Mouse (Mus musculus) liver, embryonic 12.5 days (tissue): ENCODE results near the gene Sowahb. TPM values are rescaled to one million over a fixed set of nuclear protein-coding genes. Genes with fewer than 3 reads are reported as not detected.

ENCODE experiments used
- ATAC-seq: fragments of 200-750 bp; cut with Nextera tagmentation; 2 replicates; pipeline ENCODE4 v1.8.0; 2017; ENCODE audit warnings: moderate number of reproducible peaks, mild to moderate bottlenecking, moderate library complexity
- H3K27ac ChIP-seq: fragments of 300-500 bp; sonication (generic); 2 replicates; pipeline ENCODE4 v1.5.1; 2016; ENCODE audit warnings: mild to moderate bottlenecking
- H3K27me3 ChIP-seq: fragments of 300-500 bp; sonication (generic); replicated peaks from 2 replicates; pipeline ENCODE4 v1.6.1; 2016; ENCODE audit warnings: mild to moderate bottlenecking, moderate library complexity
- H3K36me3 ChIP-seq: fragments of 300-500 bp; sonication (generic); 2 replicates; pipeline ENCODE4 v1.6.1; 2016; ENCODE audit warnings: mild to moderate bottlenecking, moderate library complexity
- H3K4me1 ChIP-seq: fragments of 300-500 bp; sonication (generic); 2 replicates; pipeline ENCODE4 v1.6.1; 2016
- H3K4me2 ChIP-seq: fragments of 300-500 bp; sonication (generic); 2 replicates; pipeline ENCODE4 v1.6.1; 2016; ENCODE audit warnings: mild to moderate bottlenecking, moderate library complexity
- H3K4me3 ChIP-seq: fragments of 300-500 bp; sonication (generic); 2 replicates; pipeline ENCODE4 v1.5.1; 2016; ENCODE audit warnings: mild to moderate bottlenecking, moderate library complexity
- H3K9ac ChIP-seq: fragments of 300-500 bp; sonication (generic); 2 replicates; pipeline ENCODE4 v1.6.1; 2016; ENCODE audit warnings: mild to moderate bottlenecking, moderate library complexity
- H3K9me3 ChIP-seq: fragments of 300-500 bp; sonication (generic); replicated peaks from 2 replicates; pipeline ENCODE4 v1.6.1; 2016; ENCODE audit warnings: mild to moderate bottlenecking, moderate library complexity
- WGBS: fragments of 180-500 bp; shearing (Covaris S2); methylation state at CpG from one replicate; pipeline ENCODE4 v1.1.7; 2016; ENCODE audit not compliant: insufficient replicate concordance; 5-methylcytosine and 5-hydroxymethylcytosine counted together
- polyA plus RNA-seq: library from polyadenylated mRNA; unstranded; fragments of >200 nt; fragmentation: Nextera tagmentation; extraction: Ambion mirVana; gene quantifications from 2 replicates; pipeline ENCODE4 v1.2.1, GENCODE M21; 2016

The Sowahb gene
- polyA plus RNA-seq, 1 experiment from 2014 or later: 0.36 TPM

DNA sequence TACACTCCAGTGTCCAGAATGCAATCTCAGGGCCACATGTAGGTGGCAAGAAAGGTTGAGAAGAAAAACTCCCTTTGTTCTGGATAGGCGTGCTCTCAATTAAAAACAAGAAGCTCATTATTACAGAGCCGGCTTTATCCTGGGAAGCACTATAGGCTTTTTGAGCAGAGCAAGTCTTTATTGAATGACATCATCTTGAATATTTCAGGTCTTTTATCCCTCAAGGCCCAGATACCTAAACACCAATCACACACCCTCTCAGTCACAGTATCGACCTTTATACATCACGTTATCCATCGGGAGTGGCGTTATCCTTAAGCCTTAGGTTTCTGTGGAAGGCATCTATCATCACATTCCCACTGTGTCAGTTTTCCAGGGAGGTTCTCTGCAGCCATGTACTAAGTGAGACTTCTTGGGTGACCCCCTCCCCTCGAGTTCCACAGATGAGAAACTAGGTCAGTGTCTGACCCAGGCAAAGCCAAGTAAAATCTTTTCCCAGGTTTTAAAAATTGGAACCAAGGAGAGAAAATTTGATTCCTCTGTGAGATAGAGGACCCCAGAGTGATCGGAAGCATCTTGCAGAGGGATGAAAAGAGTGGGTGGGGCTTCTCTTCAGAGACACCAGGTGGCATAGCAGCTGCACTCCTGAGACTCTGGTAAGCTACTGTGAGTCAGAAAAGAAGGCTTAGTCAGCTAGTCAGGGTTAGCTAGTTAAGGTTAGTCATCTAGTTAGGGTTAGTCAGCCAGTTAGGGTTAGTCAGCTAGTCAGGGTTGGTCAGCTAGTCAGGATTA is 9.0 kb upstream of the Sowahb start:
- ATAC-seq: no peak
- 59% methylated on average over 8 of the region's 8 CpGs for WGBS
- no peaks in the 10 kb centered on the region for H3K4me1 ChIP-seq

DNA sequence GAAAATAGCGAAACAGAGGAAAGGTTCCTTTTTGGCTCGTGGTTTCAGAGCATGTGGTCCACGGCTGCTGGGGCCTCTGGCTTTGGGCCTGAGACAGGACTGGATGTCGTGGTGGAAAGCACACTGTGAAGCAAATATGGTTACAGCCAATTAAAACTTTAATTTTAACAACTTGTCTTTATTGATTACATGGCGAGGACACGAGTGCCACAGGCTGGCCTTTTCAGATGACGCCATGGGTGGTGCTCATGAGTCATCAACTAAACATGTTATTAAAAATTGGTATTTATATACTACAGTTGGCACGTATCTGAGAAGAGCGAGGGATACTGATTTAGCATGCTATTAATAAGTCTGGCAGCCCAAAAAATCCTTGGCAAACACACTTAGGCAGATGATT is 7.1 kb upstream of the Sowahb start:
- 66% methylated on average over 9 of the region's 9 CpGs for WGBS

More for the DNA sequence above, 9.0 kb upstream of the Sowahb start:
- H3K9me3 ChIP-seq: no peaks in the 10 kb centered on the region
- peaks cover 14% of the 10 kb centered on the region for H3K27me3 ChIP-seq
- no peak overlapping the region for H3K4me2 ChIP-seq
- H3K4me3 ChIP-seq: no peak overlapping the region
- H3K36me3 ChIP-seq: no peaks in the 10 kb centered on the region
- no peak overlapping the region for H3K27ac ChIP-seq
- H3K9ac ChIP-seq: no peak overlapping the region

DNA sequence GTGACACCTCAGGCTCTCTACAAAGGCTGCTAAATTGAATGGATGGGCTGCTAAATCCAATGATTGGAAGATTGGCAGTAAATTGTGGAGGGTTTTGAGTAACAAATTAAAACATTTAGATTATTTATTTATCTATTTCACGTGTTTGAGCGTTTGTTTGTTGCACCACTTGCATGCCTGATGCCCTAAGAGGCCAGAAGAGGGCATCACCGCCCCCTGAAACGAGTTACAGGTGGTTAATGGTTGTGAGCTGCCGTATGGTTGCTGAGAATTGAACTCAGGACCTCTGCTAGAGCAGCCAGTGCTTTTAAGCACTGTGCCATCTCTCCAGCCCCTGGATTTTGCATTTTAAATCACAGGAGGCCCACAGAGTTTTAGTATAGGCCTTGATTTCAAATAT is 6.2 kb upstream of the Sowahb start:
- H3K4me3 ChIP-seq: no peak overlapping the region
- H3K27ac ChIP-seq: no peak overlapping the region
- H3K27me3 ChIP-seq: peaks cover 34% of the 10 kb centered on the region
- WGBS: 32% methylated on average over 5 of the region's 5 CpGs
- H3K9me3 ChIP-seq: no peaks in the 10 kb centered on the region
- H3K36me3 ChIP-seq: no peaks in the 10 kb centered on the region
- ATAC-seq: no peak
- H3K4me2 ChIP-seq: no peak overlapping the region
- no peaks in the 10 kb centered on the region for H3K4me1 ChIP-seq
- no peak overlapping the region for H3K9ac ChIP-seq

More for the DNA sequence above, 7.1 kb upstream of the Sowahb start:
- no peak for ATAC-seq
- H3K4me1 ChIP-seq: no peaks in the 10 kb centered on the region
- no peak overlapping the region for H3K9ac ChIP-seq
- H3K4me3 ChIP-seq: no peak overlapping the region
- no peaks in the 10 kb centered on the region for H3K9me3 ChIP-seq
- H3K4me2 ChIP-seq: no peak overlapping the region
- H3K27ac ChIP-seq: no peak overlapping the region
- peaks cover 25% of the 10 kb centered on the region for H3K27me3 ChIP-seq
- H3K36me3 ChIP-seq: no peaks in the 10 kb centered on the region

DNA sequence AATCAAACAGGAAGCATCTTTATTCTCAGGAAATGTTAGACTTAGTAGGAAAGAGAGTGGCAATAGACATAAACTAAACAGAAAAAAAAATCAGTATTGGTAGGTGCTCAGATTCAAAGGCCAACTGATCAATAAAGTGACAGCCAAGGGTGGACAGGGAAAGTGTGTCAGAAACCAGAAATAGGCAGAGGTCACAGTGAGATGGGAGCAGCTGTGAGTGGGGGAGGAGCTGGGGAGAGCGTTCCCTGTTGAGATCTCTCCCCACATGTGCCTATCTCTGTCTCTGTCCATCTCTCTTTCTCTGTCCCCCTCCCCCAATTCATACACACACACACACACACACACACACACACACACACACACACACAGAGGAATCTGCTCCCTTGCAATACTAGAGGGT is 5.1 kb upstream of the Sowahb start:
- Histone ChIP-seq H3K4me3 (no peak overlapping the region), H3K9me3 (no peaks in the 10 kb centered on the region), H3K27ac (no peak overlapping the region), H3K4me2 (no peak overlapping the region), H3K9ac (no peak overlapping the region), H3K4me1 (0 out of 2 replicates have a peak, but pooled peaks cover 3% of the 10 kb centered on the region), H3K36me3 (no peaks in the 10 kb centered on the region), H3K27me3 (peaks cover 45% of the 10 kb centered on the region)
- ATAC-seq: no peak
- WGBS: 22% methylated on average over 1 of the region's 1 CpGs

DNA sequence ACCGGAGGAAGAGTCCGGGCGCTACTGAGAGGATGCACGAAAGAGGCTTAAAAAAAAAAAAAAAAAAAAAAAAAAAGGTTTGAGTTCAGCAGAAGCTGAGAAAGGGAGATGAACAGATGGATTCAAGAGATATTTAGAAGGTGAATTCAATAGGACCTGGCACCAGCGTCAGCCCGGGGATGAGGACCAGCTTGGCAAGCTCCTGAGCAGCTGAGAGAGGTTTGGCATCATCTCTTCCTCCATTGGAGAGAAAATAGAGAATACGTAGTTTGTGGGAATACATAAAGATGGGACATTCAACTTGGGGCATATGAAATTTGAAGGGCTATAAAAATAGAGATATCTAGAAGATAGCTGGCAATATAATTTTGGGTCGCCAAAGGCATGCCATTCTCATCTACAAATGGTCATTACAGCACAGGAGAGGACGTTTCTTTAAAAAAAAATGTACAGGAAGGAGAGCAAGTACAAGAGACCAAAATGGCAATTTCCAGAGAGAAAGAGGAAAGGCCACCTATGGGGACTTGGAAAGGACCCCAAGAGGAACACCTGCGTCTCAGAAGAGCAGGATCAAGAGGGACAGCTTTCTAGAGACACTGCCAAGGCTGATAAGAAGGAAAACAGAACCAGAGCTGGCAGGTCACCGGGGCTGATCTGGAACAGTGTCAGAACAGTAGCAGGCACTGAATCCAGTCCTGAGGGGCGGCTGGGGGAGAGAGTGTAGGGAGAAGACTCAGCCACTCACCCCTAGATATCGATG is 3.8 kb upstream of the Sowahb start:
- H3K4me1 ChIP-seq: peaks cover 12% of the 10 kb centered on the region; the same call in 1 of the 2 replicates
- no peak overlapping the region for H3K4me3 ChIP-seq
- ATAC-seq: no peak
- 49% methylated on average over 13 of the region's 13 CpGs for WGBS
- H3K36me3 ChIP-seq: no peaks in the 10 kb centered on the region
- H3K4me2 ChIP-seq: no peak overlapping the region
- no peak overlapping the region for H3K9ac ChIP-seq
- peaks cover 58% of the 10 kb centered on the region for H3K27me3 ChIP-seq
- H3K27ac ChIP-seq: no peak overlapping the region
- no peaks in the 10 kb centered on the region for H3K9me3 ChIP-seq

DNA sequence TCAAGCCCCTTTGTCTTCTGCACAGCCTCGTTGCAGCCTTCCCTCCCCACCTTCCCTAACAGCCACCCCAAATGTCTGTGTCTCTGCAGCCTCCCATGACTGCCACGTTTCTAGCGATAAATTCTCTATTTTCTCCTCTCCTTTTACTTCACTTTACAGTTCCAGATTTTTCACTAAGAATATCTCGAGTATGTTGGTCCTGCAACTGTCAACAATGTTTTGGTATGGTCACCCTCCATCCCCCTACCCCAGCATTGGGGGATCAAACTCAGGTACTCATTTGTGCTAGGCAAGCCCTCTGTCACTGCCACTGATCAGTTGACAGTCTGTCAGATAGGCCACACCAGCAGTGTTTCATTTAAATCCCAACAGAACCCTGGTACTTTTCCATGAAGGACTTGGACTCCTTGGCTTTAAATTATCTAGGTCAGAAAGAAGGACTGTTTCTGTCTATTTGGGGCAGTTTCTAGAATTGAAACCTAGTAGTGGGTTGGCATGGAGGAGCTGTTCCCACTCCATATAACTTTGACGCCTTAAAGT is 1.6 kb upstream of the Sowahb start:
- 22% methylated on average over 5 of the region's 5 CpGs for WGBS
- no peak overlapping the region for H3K4me2 ChIP-seq
- ATAC-seq: no peak

DNA sequence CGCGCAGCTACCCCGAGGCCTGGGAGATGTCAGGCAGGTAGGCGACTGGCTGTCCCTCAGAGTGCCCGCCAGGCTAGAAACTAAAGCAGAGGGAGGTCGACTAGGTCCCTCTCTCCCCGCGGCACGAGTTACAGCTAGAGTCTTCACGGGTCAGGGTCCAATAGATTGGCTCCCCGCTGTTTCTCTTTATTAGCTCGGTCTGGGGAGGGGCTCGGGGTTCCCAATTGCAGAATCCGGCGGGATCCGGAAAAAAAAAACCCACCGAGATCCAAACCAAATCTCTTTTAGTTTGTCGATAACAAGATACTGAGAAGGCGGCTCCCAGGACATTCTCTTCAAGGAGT is 521 bp upstream of the Sowahb start:
- 2% methylated on average over 19 of the region's 19 CpGs for WGBS
- H3K27me3 ChIP-seq: peaks cover 81% of the 10 kb centered on the region

More for the DNA sequence above, 1.6 kb upstream of the Sowahb start:
- Histone ChIP-seq H3K9me3 (no peaks in the 10 kb centered on the region), H3K4me3 (no peak overlapping the region), H3K9ac (no peak overlapping the region), H3K27ac (no peak overlapping the region), H3K4me1 (peaks cover 12% of the 10 kb centered on the region; the same call in 1 of the 2 replicates), H3K27me3 (peaks cover 81% of the 10 kb centered on the region), H3K36me3 (no peaks in the 10 kb centered on the region)

DNA sequence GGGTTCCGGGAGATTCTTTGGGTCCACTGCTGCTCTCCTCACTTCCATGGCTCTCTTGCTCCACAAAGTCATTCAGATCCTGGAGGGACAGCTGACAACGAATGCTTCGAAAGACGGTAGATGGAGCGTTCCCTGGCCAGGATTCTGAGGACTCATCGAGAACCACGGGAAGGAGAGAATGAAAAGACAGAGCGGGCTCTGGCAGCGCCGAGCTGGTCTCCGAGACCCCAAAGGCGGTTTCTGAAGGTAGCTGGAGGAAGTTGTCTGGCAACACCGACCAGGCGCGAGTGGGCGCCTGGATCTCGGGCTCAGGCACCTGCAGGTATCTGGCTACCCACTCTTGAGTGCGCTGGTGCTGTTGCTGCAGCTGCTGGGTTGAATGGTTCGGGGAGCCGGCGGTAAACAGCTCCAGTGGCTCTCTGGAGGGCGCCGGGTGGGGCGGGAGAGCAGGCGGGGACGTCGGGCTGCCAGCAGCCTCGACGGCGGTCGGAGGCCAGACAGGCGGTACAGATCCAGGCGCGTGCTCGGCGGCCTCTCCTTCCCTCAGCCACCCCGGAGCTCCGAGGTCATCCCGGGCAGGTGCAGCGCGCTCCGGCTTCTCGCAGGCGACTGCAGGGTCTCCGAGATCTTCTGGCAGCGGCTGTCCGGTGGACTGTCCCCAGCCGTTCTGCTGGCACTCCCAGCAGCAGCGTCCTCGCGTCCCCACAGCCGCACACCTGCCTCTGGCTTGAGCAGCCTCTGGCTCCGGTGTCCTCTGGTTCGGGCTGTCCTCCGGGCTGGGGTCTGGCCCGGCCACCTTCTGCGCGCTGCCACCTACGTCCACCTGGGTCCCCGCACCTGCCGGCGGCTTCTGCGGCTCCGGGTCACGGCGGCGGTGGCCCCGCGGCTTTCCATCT is 886 bp downstream of the Sowahb start:
- WGBS: 3% methylated on average over 69 of the region's 69 CpGs
- ATAC-seq: no peak
- Histone ChIP-seq H3K9me3 (no peaks in the 10 kb centered on the region), H3K27ac (no peak overlapping the region), H3K4me2 (peak overlapping the region; percentile 62), H3K4me3 (peak overlapping the region; percentile 46), H3K4me1 (peaks cover 16% of the 10 kb centered on the region; the same call in 1 of the 2 replicates), H3K9ac (no peak overlapping the region), H3K27me3 (peaks cover 70% of the 10 kb centered on the region), H3K36me3 (no peaks in the 10 kb centered on the region)

More for the DNA sequence above, 521 bp upstream of the Sowahb start:
- H3K4me3 ChIP-seq: peak overlapping the region; percentile 46
- H3K9me3 ChIP-seq: no peaks in the 10 kb centered on the region
- peaks cover 13% of the 10 kb centered on the region; the same call in 1 of the 2 replicates for H3K4me1 ChIP-seq
- H3K9ac ChIP-seq: no peak overlapping the region
- no peak overlapping the region for H3K27ac ChIP-seq
- H3K36me3 ChIP-seq: no peaks in the 10 kb centered on the region
- peak overlapping the region; percentile 62 for H3K4me2 ChIP-seq
- ATAC-seq: peak; percentile 36; the same call in 1 of the 2 replicates

DNA sequence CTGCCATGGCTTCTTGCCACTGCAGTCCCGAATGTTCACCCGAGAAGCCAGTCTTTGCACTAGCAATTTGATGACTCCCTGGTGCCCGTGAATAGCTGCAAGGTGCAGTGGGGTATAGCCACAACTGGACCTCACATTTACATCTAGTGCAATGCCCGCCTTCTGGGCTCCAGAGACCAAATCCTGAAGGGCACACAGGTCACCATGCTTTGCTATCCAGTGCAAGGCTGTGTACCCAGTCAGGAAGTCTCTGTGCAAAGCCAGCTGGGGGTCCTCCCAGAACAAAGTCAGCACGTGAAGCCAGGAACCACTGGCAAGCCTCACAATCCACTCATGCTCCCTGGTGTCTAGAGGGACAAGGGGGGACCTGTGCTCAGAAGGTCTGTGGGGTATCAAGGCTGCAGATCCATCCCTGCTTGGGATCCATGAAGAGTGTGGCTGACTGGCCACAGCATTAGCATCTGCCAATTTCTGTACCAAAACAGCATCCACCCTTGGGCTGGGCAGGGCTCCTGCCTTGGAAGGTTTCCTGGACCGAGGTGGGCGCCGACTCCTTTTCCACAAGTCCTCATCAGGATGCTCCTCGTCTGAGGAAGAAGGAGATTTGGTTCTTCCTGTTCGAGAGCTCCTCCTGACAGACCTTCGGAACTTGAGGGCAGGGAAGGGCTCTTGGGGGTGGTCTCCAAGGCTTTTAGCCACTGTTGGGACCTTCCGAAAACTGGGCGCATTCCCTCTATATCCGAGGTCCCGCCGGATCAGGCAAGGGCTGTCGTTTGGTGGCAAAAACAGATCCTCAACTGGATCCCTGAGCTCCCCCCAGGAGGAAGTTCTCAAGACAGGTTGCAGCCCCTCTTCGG is 1.8 kb downstream of the Sowahb start:
- no peak for ATAC-seq
- no peak overlapping the region for H3K27ac ChIP-seq
- H3K9me3 ChIP-seq: no peaks in the 10 kb centered on the region
- peaks cover 68% of the 10 kb centered on the region for H3K27me3 ChIP-seq
- H3K4me2 ChIP-seq: no peak overlapping the region
- H3K9ac ChIP-seq: no peak overlapping the region
- H3K36me3 ChIP-seq: no peaks in the 10 kb centered on the region
- peaks cover 16% of the 10 kb centered on the region; the same call in 1 of the 2 replicates for H3K4me1 ChIP-seq
- WGBS: 39% methylated on average over 18 of the region's 18 CpGs
- no peak overlapping the region for H3K4me3 ChIP-seq

DNA sequence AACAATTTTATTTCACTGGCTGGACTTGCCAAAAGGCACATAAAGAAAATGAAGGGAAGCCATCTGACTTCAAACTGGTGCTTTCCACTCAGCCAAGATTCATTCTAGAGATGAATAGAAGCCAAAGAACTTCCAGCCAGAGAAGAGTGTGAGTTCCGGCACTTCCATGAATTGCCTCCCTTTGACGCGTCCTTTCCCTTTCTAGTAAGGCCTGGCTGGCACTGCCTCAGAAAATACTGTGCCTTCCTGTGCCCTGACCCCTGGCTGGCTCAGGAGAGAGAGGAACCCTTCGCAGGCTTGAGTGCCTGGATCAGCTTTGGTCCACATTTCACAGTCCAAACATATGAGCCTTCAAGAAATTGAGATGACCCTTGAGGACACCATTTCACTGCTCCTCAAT is 2.8 kb downstream of the Sowahb start:
- no peak overlapping the region for H3K9ac ChIP-seq
- H3K36me3 ChIP-seq: no peaks in the 10 kb centered on the region
- no peak overlapping the region for H3K4me3 ChIP-seq
- peaks cover 58% of the 10 kb centered on the region for H3K27me3 ChIP-seq
- H3K4me2 ChIP-seq: no peak overlapping the region
- ATAC-seq: no peak
- WGBS: 64% methylated on average over 4 of the region's 4 CpGs
- H3K4me1 ChIP-seq: peaks cover 16% of the 10 kb centered on the region; the same call in 1 of the 2 replicates
- H3K9me3 ChIP-seq: no peaks in the 10 kb centered on the region
- no peak overlapping the region for H3K27ac ChIP-seq

DNA sequence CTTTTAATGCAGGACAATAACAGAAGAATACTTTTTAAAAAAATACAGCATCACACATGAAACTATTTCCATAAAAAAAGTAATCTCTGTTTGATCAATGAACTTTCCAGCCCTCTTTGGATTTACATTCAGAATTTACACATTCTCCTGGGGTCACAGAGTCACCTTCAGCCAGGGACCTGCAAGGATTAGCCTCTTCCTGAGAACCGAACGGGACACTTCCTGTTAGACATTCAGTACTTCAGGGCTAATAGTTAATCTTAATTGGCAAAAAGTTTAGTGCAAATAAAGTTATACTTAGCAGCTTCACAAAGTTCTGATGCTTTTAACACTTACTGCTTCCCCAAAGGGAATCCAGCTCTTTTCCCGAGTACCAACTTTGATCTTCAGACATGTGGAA is 3.5 kb downstream of the Sowahb start:
- 29% methylated on average over 3 of the region's 3 CpGs for WGBS
- Histone ChIP-seq H3K4me3 (no peak overlapping the region), H3K9ac (no peak overlapping the region), H3K27me3 (peaks cover 51% of the 10 kb centered on the region), H3K27ac (no peak overlapping the region), H3K9me3 (no peaks in the 10 kb centered on the region), H3K4me2 (no peak overlapping the region), H3K36me3 (no peaks in the 10 kb centered on the region), H3K4me1 (peaks cover 16% of the 10 kb centered on the region; the same call in 1 of the 2 replicates)
- ATAC-seq: no peak
